Mouse (Mus musculus) lung, postnatal 10 days (tissue): ENCODE measurements around the gene Pdlim7.

ENCODE experiments used
- DNase-seq: peaks from one replicate; pipeline ENCODE4 v3.0.0; 2021

The Pdlim7 gene

DNA sequence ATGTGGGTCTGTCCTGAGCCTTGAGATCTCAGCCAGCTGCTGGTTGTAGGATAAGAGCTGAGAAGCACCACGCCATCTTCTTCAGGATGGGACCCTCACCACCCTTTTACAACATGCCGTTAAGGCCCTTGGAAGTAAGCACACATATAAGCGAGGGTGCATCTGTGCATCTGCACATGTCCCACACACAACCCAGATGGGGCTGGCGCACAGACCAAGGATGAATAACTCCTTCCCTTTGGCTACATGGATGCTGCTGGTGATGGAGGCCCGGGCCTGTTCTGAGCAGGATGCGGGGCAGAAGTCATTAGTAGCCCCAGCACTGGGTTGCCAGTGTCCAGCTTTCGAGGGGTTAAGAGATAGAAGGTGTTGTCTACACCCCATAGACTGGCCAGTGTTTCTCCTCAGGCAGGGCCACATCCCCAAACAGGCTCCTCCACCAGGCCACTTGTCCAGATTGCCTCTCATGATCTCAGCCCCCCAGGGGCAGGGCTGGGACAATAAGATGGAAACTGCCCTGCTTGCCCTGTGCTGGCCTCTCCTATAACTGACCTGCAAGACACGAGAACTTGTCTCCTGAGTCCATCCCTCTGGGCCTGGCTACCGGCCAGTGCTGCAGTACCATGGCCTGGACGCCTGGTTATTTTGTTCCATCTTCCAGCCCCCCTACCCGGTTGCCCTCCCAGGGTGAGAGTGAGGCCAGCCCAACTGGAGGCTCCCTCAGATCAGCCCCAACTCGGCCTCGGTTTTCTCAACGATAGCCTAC, 27.3 kb downstream of the Pdlim7 start:
- DNase-seq, result peak; percentile 72

DNA sequence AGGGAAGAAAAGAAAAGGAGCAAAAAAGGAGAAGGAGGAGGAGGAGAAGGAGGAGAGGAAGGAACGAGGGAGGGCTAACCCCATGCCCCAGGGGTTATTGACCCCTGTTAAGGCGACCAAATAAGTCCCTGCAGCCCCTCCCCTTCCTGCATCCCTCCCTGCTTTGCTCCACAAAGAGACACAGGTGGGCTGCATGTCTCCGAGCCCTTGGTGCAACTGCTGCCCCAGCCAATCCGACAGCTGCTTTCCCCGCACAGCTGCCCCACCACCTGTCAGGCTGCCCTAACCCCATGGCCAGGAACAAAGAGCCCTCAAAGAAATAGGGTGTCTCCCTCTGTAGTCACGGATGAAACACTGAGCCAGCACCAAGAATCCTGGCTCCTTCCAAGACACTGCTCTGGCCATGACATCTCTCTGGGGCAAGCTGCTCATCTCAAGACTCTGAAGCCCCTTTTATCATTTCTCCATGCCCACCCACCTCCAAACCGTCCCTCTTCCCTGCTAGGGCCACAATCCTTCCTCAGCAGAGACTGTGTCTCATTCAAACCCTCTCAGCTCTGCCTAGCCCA, 28.9 kb downstream of the Pdlim7 start:
- no peak for DNase-seq

DNA sequence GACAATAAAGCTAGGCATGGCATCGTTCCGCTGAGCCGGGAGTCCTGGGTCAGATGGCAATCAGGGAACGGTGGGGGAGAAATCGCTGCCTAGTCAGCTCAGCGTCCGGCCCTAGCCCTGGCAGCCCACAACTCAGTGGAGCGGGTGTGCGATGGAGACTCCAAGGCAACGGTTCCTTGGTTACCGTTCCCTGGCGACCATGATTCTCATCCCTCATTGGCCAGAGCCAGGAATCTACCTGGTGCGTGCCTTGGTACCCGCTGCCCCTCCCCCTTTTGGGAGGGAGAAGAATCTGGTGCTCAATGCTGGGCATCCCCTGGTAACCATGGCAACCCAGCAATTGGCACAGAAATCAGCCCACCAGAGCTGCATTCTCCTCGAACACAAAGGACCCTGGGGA, 29.9 kb downstream of the Pdlim7 start:
- DNase-seq, result peak; percentile 37

DNA sequence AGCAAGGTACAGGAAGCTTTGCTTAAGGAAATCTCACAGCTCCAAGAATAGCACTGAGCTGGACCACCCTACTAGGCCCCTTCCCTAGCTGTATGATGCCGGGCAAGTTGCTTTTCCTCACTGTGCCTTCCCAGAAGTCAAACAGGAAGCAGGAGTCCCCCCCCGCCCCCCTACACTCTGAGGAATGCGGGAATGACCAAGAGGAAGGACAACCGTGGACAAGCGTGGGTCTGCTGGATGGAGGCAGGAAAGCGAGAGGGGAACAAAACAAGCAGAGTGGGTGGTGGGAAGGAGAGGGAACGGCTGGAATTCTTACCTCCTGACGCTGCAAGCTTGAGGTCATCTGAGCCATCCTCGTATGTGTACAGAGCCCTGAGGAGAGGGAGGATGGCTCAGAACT, 30.4 kb downstream of the Pdlim7 start:
- no peak for DNase-seq

DNA sequence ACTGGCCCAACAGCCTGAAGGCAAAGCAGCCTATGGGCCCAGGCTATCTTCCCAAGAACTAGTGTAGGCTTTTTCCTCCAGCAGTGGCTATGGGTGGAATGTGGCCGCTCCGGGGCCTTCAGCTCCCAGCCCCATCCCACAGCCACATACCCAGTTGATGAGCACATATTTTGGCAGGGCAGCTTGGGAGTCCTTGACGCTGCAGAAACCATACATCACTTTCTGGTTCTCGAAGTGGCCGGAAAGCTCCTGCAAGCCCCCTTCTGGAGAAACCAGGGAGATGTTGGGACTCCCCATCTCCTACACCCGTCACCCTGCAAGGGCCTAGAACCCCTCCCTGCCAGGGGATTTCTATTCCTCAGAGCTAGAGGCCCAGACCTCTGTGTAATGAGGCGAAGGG, 30.9 kb downstream of the Pdlim7 start:
- DNase-seq, result peak; percentile 77

DNA sequence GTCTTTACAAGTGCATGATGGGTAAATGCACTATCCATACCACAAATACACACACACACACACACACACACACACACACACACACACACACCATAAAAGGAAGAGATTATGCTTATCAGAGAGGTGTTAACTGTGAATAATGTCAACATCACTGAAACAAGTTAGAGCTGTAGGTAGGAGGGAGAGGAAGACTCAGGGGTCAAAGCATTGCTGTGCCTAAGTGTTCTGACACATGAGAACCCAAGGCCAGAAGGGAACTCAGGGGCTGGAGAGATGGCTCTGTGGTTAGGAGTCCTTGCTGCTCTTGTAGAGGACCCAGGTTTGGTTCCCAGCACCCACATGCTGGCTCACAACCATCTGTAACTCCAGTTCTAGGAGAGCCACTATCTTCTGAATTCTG, 33.5 kb downstream of the Pdlim7 start:
- no peak for DNase-seq

DNA sequence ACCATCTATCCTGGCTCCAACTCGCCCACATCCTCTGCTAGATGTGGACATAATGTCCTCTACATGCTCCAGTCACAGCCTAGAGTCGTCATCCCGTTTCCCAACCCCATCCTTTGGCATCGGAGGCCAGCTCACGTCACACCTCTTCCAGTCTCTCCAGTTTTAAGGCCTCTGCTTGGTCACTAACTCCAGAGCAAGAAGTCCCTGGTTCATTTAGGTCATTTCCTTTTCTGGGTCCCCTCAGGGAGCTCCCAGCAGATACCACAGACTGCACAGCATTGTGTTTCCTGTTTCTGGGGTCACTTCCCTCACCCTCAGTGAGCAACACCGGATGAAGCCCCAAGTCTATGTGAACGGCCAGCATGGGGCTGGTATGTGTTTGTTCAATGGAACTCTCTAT, 34.5 kb downstream of the Pdlim7 start:
- no peak for DNase-seq

DNA sequence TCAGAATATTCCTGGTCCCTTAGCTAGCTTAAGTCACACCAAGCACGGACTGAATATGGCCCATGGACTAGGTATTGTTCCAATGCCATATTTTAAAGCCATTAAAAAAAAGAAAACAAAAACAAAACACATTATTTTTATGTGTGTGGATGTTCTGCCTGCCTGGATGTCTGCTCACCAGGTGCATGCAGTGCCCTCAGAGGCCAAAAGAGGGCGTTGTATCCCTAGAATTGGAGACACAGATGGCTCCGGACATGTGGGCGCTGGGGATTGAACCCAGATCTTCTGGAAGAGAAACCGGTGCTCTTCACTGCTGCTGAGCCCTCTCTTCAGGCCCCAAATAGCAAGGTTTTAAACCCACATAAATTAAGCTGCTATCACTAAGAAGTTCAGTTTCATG, 35.4 kb downstream of the Pdlim7 start:
- peak; percentile 61 for DNase-seq

DNA sequence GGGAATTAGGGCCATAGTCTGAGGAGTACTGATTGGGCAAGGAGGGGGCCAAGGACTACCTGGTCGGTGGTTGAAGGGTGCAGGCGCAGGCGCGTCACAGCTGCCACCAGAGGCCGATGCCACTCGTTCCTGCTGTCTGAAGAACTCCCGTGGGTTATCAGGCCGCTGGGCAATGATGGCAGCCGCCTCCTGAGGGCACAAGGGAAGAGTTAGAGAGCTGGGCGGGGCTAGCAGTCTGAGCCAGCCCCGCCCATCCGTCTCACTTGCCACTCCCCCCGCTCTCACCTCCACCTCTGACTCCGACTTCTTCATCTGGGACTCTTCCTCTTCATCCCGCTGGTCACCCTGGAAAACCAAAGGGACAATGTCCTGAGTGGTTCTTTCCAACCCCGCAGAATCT, 36.0 kb downstream of the Pdlim7 start:
- DNase-seq, result no peak

DNA sequence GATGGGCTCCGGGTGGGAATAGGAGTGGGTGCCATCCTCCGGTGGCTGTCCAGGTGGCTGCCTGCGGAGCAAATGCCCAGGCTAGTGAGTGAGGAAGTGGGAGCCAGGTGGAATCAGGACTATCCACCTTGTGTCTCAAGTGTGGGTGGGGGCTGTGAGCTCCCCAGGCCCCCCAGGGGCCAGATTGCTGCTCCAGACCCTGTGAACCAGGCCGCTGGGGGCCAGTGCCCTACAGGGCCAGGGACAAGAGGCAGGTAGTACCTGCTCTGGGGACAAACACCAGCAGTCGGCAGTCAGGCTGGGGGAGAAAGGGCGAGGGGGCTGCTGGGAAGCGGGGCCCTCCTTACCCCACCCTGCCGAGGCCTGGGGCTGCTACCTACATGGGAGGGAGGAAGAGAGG, 37.2 kb downstream of the Pdlim7 start:
- DNase-seq, result no peak

DNA sequence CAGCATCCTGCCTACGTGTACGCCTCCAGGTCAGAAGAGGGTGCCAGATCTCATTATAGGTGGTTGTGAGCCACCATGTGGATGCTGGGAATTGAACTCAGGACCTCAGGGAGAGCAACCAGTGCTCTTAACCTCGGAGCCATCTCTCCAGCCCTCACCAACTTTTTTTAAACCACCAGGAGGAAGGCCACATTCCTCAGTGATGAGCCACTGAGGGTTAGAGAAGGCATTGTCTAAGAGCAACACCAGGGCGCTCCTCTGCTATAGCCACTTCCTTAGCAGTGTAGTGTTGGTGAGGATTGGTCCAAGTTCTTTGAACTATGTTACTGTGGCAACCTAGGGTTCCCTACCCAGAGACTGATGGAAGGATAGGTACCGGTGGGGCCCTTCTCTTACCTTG, 37.7 kb downstream of the Pdlim7 start:
- DNase-seq, result no peak

DNA sequence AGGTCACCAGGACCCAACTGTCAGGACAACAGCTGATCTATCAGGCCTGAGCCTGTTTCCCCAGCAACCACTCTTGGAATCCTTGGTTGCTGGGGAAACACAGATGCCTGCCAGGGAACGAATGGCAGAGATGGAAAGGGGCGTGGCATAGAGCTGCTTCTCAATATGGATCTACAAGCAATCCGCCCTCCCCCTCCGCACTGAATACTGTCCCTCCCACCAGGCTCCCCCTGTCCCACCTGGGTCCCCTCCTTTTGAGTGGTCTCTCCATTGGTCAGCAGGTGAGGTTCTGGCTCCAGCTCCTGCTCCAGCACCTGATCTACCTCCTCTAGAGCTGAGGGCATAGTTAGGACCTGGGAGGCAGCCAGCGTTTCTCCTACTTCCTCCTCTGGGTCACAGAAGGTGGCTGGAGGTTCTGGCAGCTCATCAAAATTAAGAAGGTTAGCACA, 38.8 kb downstream of the Pdlim7 start:
- DNase-seq, result peak; percentile 51

DNA sequence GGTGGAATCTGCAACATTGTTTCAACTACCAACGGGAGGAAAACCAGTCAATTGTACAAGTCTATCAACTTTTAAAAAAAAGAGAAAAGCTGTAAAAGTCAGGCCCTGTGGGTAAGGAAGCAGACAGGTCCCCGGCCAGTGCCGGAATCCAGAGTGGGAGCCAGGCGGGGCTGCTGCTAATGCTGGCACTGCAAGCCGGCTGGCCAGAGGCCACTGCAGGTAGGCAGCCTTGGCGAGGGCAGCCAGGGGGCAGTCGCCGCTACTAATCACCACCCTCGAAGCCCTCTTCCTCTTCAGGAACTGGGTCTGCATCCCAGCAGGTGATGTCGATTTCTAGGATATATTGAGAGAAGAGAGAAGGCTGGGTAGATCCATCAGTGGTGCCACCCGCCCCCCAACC, 39.5 kb downstream of the Pdlim7 start:
- DNase-seq, result no peak

DNA sequence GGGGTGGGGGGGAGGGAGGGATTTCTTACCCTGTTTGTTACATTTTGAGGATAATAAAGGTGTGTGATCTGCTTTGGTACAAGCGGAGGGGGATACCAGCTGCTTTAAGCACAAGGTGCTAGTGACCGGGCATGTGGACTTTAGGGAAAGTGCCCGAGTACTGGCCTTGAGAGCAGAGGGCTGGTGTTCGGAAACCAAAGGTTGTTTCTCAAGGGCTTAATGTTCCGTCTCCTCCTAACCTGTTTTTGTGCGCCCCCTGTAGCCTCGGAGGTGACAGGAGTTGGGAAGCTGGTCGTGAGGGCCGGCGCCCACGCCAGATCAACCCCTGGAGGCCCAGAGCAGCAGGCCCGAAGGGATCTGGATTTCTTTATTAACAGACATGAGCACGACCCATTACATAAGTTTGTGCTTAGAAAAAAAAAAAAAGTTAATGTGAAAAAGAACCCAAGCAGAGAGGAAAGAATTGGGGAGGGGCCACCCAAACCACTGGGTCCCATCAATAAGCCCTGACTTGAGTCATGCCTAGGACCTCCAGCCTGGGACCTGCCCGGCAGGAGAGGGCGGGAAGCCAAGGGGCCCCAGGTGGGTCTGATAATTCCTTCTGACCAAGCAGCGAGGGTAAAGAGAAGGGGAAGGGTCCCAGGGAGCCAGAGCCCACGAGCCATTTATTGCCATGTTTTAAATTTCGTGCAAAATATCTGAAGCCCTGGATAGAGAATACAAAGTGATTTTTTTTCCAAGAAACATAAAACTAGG, 40.2 kb downstream of the Pdlim7 start:
- no peak for DNase-seq

DNA sequence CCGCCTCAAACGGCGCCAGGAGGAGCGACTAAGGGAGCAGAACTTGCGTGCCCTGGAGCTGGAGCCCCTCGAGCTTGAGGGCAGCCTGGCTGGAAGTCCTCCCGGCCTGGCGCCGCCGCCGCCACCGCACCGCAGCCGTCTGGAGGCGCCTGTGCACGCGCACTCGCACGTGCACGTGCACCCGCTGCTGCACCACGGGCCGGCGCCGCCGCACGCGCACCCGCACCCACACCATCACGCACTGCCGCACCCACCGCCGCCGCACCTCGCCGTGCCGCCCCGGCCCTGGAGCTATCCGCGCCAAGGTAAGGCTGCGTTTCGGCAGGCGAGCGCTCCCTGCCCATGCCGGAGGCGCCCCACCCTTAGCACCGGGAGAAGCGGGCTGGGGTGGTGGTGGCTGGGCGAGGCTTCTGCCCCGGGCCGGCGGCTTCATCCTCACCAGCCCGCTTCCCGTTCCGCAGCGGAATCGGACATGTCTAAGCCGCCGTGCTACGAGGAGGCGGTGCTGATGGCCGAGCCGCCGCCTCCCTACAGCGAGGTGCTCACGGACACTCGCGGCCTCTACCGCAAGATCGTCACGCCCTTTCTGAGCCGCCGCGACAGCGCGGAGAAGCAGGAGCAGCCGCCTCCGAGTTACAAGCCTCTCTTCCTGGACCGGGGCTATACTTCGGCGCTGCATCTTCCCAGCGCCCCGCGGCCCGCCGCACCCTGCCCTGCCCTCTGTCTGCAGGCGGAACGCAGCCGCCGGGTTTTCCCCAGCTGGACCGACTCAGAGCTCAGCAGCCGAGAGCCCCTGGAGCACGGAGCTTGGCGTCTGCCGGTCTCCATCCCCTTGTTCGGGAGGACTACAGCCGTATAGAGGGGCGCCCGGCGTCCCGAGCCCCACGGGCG, 41.1 kb downstream of the Pdlim7 start:
- DNase-seq, result peak; percentile 62

DNA sequence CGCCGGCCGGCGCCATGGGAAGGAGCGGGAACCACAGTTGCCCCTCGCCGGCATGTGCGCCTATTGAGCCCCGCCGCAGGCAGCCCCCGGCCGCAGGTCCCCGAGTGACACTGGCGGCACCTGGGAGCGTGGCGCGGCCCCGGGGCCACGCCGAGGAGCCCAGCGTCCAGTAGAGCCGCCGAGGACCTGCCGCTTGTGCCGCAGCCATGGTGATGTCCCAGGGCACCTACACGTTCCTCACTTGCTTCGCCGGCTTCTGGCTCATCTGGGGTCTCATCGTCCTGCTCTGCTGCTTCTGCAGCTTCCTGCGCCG, 41.7 kb downstream of the Pdlim7 start:
- no peak for DNase-seq

DNA sequence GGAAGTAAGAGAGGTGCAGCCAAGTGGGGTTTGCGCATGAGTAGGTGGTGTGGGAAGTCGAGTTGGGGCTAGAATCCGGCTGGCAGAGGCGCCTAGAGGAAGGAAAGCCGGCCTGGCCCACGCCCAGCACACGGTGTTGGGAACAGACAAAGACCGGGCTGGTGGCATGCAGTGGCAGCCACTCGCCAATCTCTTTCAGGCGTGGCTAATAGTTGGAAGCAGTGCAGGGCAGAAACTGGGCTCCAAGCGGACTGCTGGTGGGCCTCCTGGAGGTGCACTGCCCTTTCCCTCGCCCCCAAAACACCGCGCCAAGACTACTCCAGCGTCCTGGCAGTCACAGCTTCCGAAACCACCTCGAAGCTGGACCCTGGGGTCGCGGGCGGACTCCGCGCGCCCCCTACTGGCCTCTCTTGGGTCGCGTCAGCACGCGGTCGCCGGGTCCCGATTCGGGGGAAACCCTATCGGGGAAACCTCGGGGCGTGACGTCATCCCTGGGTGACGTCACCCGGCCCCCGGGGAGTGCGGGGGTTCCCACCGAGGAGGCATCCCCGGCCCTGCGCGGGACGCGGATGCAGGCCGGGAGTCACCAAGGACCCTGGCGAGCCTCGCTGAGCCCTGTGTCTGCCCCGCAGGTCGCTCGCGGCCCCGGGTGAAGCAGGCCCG, 42.2 kb downstream of the Pdlim7 start:
- peak; percentile 92 for DNase-seq

DNA sequence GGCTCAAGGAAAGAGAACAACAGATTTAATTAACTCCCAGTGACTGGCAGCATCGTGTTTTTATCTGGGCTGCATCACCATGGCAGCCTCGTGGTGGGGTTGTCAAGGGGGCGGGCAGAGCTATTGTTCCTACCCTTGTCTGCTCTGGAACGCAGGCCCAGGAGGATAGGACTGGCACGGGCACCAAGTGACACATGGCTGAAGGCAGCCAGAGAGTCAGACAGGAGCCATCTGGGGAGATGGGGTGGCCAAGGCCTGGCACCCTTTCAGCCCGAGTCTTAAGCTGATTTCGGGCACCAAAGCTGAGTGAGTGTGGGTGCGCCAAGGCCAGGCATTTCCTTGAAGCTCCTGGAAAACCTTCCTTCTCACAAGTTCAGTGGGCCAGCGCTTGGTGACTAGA, 43.1 kb downstream of the Pdlim7 start:
- no peak for DNase-seq

DNA sequence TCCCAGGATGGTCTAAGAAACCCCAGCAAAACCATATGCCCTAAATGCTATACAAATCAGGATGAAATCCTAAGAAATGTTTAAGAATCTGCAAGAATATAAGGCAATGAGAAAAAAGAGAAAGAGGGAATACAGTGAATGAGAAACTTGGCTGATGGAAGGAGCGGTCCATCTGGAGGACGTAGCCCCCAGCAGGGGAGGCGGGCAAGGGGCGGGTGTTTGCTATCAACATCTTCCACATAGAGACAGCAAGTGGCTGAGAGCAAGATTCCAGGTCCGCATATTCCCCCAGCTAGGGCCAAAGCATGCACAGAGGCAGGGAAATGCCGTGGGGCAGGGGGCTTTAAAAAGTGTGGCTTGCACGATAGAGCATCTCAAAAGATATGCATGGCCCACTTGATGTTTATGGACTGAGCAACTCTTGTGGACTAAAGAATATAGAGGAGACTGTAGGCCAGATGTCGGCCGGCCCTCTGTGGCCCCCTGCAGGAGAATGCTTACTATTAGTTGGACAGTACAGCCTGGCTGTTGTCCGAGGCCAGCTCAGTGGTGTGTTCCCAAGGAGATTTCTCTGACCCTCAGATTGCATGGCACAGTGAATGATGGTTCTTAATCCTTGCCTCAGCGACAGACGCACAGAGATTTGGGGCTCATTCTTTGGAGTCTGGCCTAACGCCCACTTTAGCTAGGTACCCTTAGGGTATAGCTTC, 44.5 kb downstream of the Pdlim7 start:
- DNase-seq, result peak; percentile 78

DNA sequence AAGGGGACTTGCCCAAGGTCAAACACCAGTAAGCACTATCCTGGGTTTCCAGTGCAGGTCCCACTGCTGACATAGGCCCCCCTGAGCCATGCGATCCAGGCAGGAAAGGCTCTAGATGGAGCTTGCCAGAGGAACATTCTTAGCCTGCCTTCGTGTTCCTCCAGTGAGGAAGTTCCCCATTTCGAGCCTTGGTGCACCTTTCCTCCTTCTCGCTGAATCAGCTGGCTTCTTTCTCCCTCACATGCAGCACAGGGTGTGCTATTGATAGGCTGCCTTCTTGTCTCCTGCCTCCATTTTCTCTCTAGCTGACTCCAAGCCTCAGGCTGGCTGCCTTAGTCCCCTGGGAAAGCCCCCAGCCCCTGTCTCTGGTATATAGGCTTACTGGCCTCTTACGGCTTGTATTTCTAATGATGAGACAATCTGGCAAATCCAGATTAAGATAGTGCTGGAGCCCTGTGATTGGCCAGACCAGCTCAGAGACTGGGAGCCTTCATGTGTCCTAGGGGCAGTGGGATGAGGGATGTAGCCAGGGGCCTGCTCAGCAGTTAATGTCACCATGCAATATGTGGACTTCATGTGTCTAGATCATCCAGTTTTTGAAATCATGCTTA, 47.5 kb downstream of the Pdlim7 start:
- DNase-seq, result no peak

DNA sequence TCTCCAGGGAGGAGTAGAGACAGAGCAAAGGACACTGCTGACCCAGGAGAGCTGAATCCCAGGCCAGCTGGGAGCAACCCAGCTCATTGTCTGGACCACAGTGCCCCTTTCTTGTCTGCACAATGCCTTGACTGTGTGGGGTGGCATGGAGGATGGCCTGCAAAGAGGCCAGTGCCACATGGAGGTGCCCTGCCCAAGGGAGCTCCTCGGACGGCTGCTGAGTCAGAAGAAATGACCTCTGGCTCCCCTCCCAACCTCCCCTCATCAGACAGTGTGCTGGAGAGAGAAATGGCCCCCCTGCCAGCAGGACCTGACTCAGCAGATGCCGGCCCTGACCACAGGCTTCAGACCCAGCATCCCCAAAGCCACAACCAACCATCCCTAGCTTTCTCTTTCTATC, 48.3 kb downstream of the Pdlim7 start:
- DNase-seq, result no peak
